Mouse (Mus musculus): ENCODE measurements around the gene Mecom. TPM values are rescaled to one million over a fixed set of nuclear protein-coding genes. Genes with fewer than 3 reads are reported as not detected.
A peak's percentile ranks its signal among the peaks of the same experiment; 100 is the strongest.

The Mecom gene
- total RNA-seq (2014; rRNA removed) (4.7 and 5.1 TPM in 2 replicates), polyA plus RNA-seq (2015; fragmentation: Nextera tagmentation; extraction: Ambion mirVana) (2.0 and 2.6 TPM in 2 replicates)

GRCm38 (mm10) chr3:30547908-30548307, at the start of gene Mecom:
Mecom (minus strand) TSS chr3:30548008.
- H3K27ac ChIP-seq (ENCODE audit: low read depth, low read length) = no peak within 1 kb of the TSS
- no peaks in the 10 kb centered on the region for H3K4me1 ChIP-seq (ENCODE audit: insufficient read depth, low read length)
- DNase-seq (ENCODE audit: low spot score) = no peak
- H3K4me2 ChIP-seq (ENCODE audit: low read depth, low read length, poor library complexity, severe bottlenecking) = no peak within 1 kb of the TSS
- H3K36me3 ChIP-seq (ENCODE audit: insufficient read depth, low read length) = no peaks in the 10 kb centered on the region
- no peaks in the 10 kb centered on the region for H3K9me3 ChIP-seq (ENCODE audit: low read length)
- H3K27me3 ChIP-seq (ENCODE audit: insufficient read depth, low read length) = no peaks in the 10 kb centered on the region
- WGBS = 89% methylated on average over 3 of the region's 3 CpGs
- no peak within 1 kb of the TSS for H3K4me3 ChIP-seq (ENCODE audit: low read depth, low read length)
- H3K9ac ChIP-seq (replicated peaks; ENCODE audit: low read length, poor library complexity, severe bottlenecking) = no peak within 1 kb of the TSS
- no peak for TF ChIP-seq CTCF (IDR thresholded peaks at IDR 0.05)
- ATAC-seq (ENCODE audit: low FRiP score) = no peak

- Histone ChIP-seq H3K4me2 (ENCODE audit: low read depth, low read length, poor library complexity, severe bottlenecking) (no peak overlapping the region), H3K36me3 (ENCODE audit: insufficient read depth, low read length) (no peaks in the 10 kb centered on the region), H3K4me3 (ENCODE audit: low read depth, low read length) (no peak overlapping the region), H3K27ac (ENCODE audit: low read depth, low read length) (no peak overlapping the region), H3K9me3 (ENCODE audit: low read length) (no peaks in the 10 kb centered on the region), H3K27me3 (ENCODE audit: insufficient read depth, low read length) (no peaks in the 10 kb centered on the region), H3K9ac (replicated peaks; ENCODE audit: low read length, poor library complexity, severe bottlenecking) (no peak overlapping the region), H3K4me1 (ENCODE audit: insufficient read depth, low read length) (no peaks in the 10 kb centered on the region)
- 71% methylated on average over 7 of the region's 7 CpGs for WGBS
- ATAC-seq (ENCODE audit: low FRiP score) = no peak
- TF ChIP-seq CTCF (IDR thresholded peaks at IDR 0.05) = no peak
- no peak for DNase-seq (ENCODE audit: low spot score)
These were observed 49.5 kb upstream of the Mecom start for GRCm38 (mm10) chr3:30597271-30597670.

- peak; percentile 39 for ATAC-seq (ENCODE audit: low FRiP score)
These were observed 47.5 kb upstream of the Mecom start for GRCm38 (mm10) chr3:30595111-30595832.

GRCm38 (mm10) chr3:30593719-30594485, 46.1 kb upstream of the Mecom start:
- Histone ChIP-seq H3K36me3 (ENCODE audit: insufficient read depth, low read length) (no peaks in the 10 kb centered on the region), H3K27ac (ENCODE audit: low read depth, low read length) (no peak overlapping the region), H3K9ac (replicated peaks; ENCODE audit: low read length, poor library complexity, severe bottlenecking) (no peak overlapping the region), H3K27me3 (ENCODE audit: insufficient read depth, low read length) (no peaks in the 10 kb centered on the region), H3K4me2 (ENCODE audit: low read depth, low read length, poor library complexity, severe bottlenecking) (no peak overlapping the region), H3K4me1 (ENCODE audit: insufficient read depth, low read length) (no peaks in the 10 kb centered on the region), H3K9me3 (ENCODE audit: low read length) (no peaks in the 10 kb centered on the region), H3K4me3 (ENCODE audit: low read depth, low read length) (no peak overlapping the region)
- 78% methylated on average over 4 of the region's 4 CpGs for WGBS
- TF ChIP-seq CTCF (IDR thresholded peaks at IDR 0.05) = peak; percentile 23; the same call in 1 of the 2 replicates
- no peak for ATAC-seq (ENCODE audit: low FRiP score)
- DNase-seq (ENCODE audit: low spot score) = no peak

More at GRCm38 (mm10) chr3:30595111-30595832, 47.5 kb upstream of the Mecom start:
- Histone ChIP-seq H3K4me2 (ENCODE audit: low read depth, low read length, poor library complexity, severe bottlenecking) (peak overlapping the region; percentile 71), H3K9ac (replicated peaks; ENCODE audit: low read length, poor library complexity, severe bottlenecking) (peak overlapping the region; percentile 75), H3K4me3 (ENCODE audit: low read depth, low read length) (peak overlapping the region; percentile 70), H3K27ac (ENCODE audit: low read depth, low read length) (peak overlapping the region; percentile 19; the same call in 1 of the 2 replicates), H3K4me1 (ENCODE audit: insufficient read depth, low read length) (no peaks in the 10 kb centered on the region), H3K36me3 (ENCODE audit: insufficient read depth, low read length) (no peaks in the 10 kb centered on the region), H3K27me3 (ENCODE audit: insufficient read depth, low read length) (no peaks in the 10 kb centered on the region), H3K9me3 (ENCODE audit: low read length) (no peaks in the 10 kb centered on the region)
- no peak for TF ChIP-seq CTCF (IDR thresholded peaks at IDR 0.05)
- under 1% methylated on average over 60 of the region's 62 CpGs for WGBS
- DNase-seq (ENCODE audit: low spot score) = peak; percentile 36

GRCm38 (mm10) chr3:30592418-30592853, 44.6 kb upstream of the Mecom start:
- ATAC-seq (ENCODE audit: low FRiP score) = 0 out of 2 replicates have a peak, but pooled peaks have one; percentile 12
- peak; percentile 88 for TF ChIP-seq CTCF (IDR thresholded peaks at IDR 0.05)
- DNase-seq (ENCODE audit: low spot score) = peak; percentile 86
- WGBS = 0% methylated on average over 2 of the region's 2 CpGs
- Histone ChIP-seq H3K36me3 (ENCODE audit: insufficient read depth, low read length) (no peaks in the 10 kb centered on the region), H3K27me3 (ENCODE audit: insufficient read depth, low read length) (no peaks in the 10 kb centered on the region), H3K9ac (replicated peaks; ENCODE audit: low read length, poor library complexity, severe bottlenecking) (no peak overlapping the region), H3K4me1 (ENCODE audit: insufficient read depth, low read length) (no peaks in the 10 kb centered on the region), H3K27ac (ENCODE audit: low read depth, low read length) (no peak overlapping the region), H3K9me3 (ENCODE audit: low read length) (no peaks in the 10 kb centered on the region), H3K4me3 (ENCODE audit: low read depth, low read length) (no peak overlapping the region), H3K4me2 (ENCODE audit: low read depth, low read length, poor library complexity, severe bottlenecking) (no peak overlapping the region)

GRCm38 (mm10) chr3:30588865-30589264, 41.1 kb upstream of the Mecom start:
- no peaks in the 10 kb centered on the region for H3K27me3 ChIP-seq (ENCODE audit: insufficient read depth, low read length)
- WGBS = 83% methylated on average over 6 of the region's 6 CpGs

More at GRCm38 (mm10) chr3:30588865-30589264, 41.1 kb upstream of the Mecom start:
- Histone ChIP-seq H3K36me3 (ENCODE audit: insufficient read depth, low read length) (no peaks in the 10 kb centered on the region), H3K27ac (ENCODE audit: low read depth, low read length) (no peak overlapping the region), H3K9me3 (ENCODE audit: low read length) (no peaks in the 10 kb centered on the region), H3K9ac (replicated peaks; ENCODE audit: low read length, poor library complexity, severe bottlenecking) (no peak overlapping the region), H3K4me1 (ENCODE audit: insufficient read depth, low read length) (no peaks in the 10 kb centered on the region), H3K4me2 (ENCODE audit: low read depth, low read length, poor library complexity, severe bottlenecking) (no peak overlapping the region), H3K4me3 (ENCODE audit: low read depth, low read length) (no peak overlapping the region)
- no peak for ATAC-seq (ENCODE audit: low FRiP score)
- DNase-seq (ENCODE audit: low spot score) = no peak
- TF ChIP-seq CTCF (IDR thresholded peaks at IDR 0.05) = no peak

Data from midbrain, postnatal 0 days (tissue).